Mouse (Mus musculus) B cell, adult 2 months (primary cell): Measurements from ENCODE around the gene Khdrbs1.
"Not testable (repeated sequence)": the region's sequence is repeated elsewhere in the genome, so short reads cannot be mapped to it uniquely, and the experiment has no call there.

Experiments
- DNase-seq, 2 experiments: peaks; one replicate each; pipeline ENCODE4 v3.0.0; 2022

Khdrbs1 gene

GRCm38 (mm10) chr4:129742232-129743009 is at the start of gene Khdrbs1:
Khdrbs1 (minus strand) TSS chr4:129742303.
- peak; percentile 95 for DNase-seq

- no peak for DNase-seq
These were observed 49.3 kb upstream of the Khdrbs1 start for GRCm38 (mm10) chr4:129791399-129791798.

- DNase-seq: peak in 1 of 2 experiments; percentile 38
These were observed 48.4 kb upstream of the Khdrbs1 start for GRCm38 (mm10) chr4:129790475-129790874.

- DNase-seq: peak; percentile 35 to 43
These were observed 47.5 kb upstream of the Khdrbs1 start for GRCm38 (mm10) chr4:129789635-129790034.

GRCm38 (mm10) chr4:129788693-129789092 is 46.6 kb upstream of the Khdrbs1 start:
- peak; percentile 70 to 78 for DNase-seq

- DNase-seq: peak; percentile 81 to 82
These were observed 43.1 kb upstream of the Khdrbs1 start for GRCm38 (mm10) chr4:129785178-129785577.

GRCm38 (mm10) chr4:129783506-129783905 is 41.4 kb upstream of the Khdrbs1 start:
- no peak for DNase-seq

GRCm38 (mm10) chr4:129782857-129783331 is 40.8 kb upstream of the Khdrbs1 start:
- peak in 1 of 2 experiments; percentile 19 for DNase-seq

GRCm38 (mm10) chr4:129781881-129782675 is 40.0 kb upstream of the Khdrbs1 start:
- peak; percentile 57 to 61 for DNase-seq

GRCm38 (mm10) chr4:129771672-129772521 is 29.8 kb upstream of the Khdrbs1 start:
- no peak for DNase-seq

- peak; percentile 49 to 55 for DNase-seq
These were observed 29.2 kb upstream of the Khdrbs1 start for GRCm38 (mm10) chr4:129771314-129771671.

- no peak for DNase-seq
These were observed 28.5 kb upstream of the Khdrbs1 start for GRCm38 (mm10) chr4:129770600-129770999.

- not testable (repeated sequence) for DNase-seq
These were observed 26.6 kb upstream of the Khdrbs1 start for GRCm38 (mm10) chr4:129768742-129769141.

- DNase-seq: no peak
These were observed 25.7 kb upstream of the Khdrbs1 start for GRCm38 (mm10) chr4:129767782-129768181.

- no peak for DNase-seq
These were observed 23.2 kb upstream of the Khdrbs1 start for GRCm38 (mm10) chr4:129765351-129765750.

GRCm38 (mm10) chr4:129762496-129762895 is 20.4 kb upstream of the Khdrbs1 start:
- DNase-seq: peak; percentile 35 to 50

- peak; percentile 63 to 69 for DNase-seq
These were observed 19.5 kb upstream of the Khdrbs1 start for GRCm38 (mm10) chr4:129761606-129762005.

- no peak for DNase-seq
These were observed 13.4 kb upstream of the Khdrbs1 start for GRCm38 (mm10) chr4:129755455-129755854.

GRCm38 (mm10) chr4:129754742-129755141 is 12.6 kb upstream of the Khdrbs1 start:
- DNase-seq: peak; percentile 65 to 69

GRCm38 (mm10) chr4:129750430-129750829 is 8.3 kb upstream of the Khdrbs1 start:
- no peak for DNase-seq

GRCm38 (mm10) chr4:129746591-129746990 is 4.5 kb upstream of the Khdrbs1 start:
- DNase-seq: peak; percentile 23 to 45

- DNase-seq: peak; percentile 35 to 47
These were observed 4.0 kb upstream of the Khdrbs1 start for GRCm38 (mm10) chr4:129746106-129746505.

GRCm38 (mm10) chr4:129743494-129743893 is 1.4 kb upstream of the Khdrbs1 start:
- no peak for DNase-seq
